Mouse (Mus musculus) ES-E14 (cell line): Measurements from ENCODE around the gene Ccp110.

Source experiments
- HCFC1 ChIP-seq: IDR thresholded peaks from 2 replicates; pipeline ENCODE4 v1.6.1; 2012; ENCODE audit warnings: low read length, inconsistent platforms, borderline replicate concordance; ENCODE audit not compliant: insufficient read depth
- MAFK ChIP-seq: IDR thresholded peaks from 2 replicates; pipeline ENCODE4 v1.6.1; 2014; ENCODE audit warnings: mild to moderate bottlenecking, low read depth, low read length, inconsistent platforms; ENCODE audit not compliant: insufficient read depth
- ZC3H11A ChIP-seq: IDR thresholded peaks from 2 replicates; pipeline ENCODE4 v1.6.1; 2012; ENCODE audit warnings: low read depth, mild to moderate bottlenecking, inconsistent platforms, low read length, borderline replicate concordance
- ZNF384 ChIP-seq: IDR thresholded peaks from 2 replicates; pipeline ENCODE4 v1.6.1; 2012; ENCODE audit warnings: low read depth, low read length, inconsistent platforms

GRCm38 (mm10) chr7:118689088-118689487 is 23.3 kb upstream of the Ccp110 start:
- TF ChIP-seq ZC3H11A (no peak), HCFC1 (no peak), MAFK (no peak), ZNF384 (no peak)
